Comparison of ENCODE assay signal across 10 mouse cellular contexts in the genomic region with DNA sequence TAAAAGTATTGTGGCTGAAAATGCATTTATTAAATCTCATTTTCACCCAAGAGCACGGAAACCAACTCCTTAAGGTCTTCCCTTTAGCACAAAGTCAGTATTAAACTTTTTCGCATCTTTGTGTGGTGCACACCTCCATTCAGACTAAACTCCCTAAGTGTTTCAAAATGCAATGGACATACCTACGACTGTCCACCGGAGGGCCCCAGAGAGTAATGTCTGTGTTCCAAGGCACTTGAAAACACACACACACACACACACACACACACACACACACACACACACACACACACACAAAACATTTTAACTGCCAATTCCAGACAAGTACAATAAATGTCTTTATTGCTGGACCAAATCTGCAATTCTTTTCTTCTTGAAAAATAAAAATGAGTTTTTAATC.
DNase-seq lines count a peak whose midpoint lies in the region; ATAC-seq and TF ChIP-seq lines count a peak whose summit lies in the region.
"Had no signal": no experiment of that assay in that cellular context is flagged by ENCODE, and none has a peak within 500 bp of the region (broad histone marks: within the 10 kb centered on the region; RNA-seq: fewer than 3 reads in every experiment).

No protein-coding gene starts in this region.

- no peaks in the 10 kb centered on the region for H3K9me3 ChIP-seq in limb, embryonic 10.5 days (replicated peaks)
- no peaks in the 10 kb centered on the region for H3K9me3 ChIP-seq in stomach, postnatal 0 days (ENCODE audit: control insufficient read depth, low read length)
- H3K9me3 ChIP-seq: heart, embryonic 15.5 days; stomach, embryonic 15.5 days had no signal

- intact Hi-C loops in heart, adult 2 months (cut with DNase I): loop anchor here (10.0 kb wide), 2 partner anchors 782 to 852 kb away; no protein-coding TSS in a partner anchor

- TF ChIP-seq POLR2A in heart, adult 2 months (IDR thresholded peaks at IDR 0.05; ENCODE audit: insufficient read depth, low read depth, low read length): no peak

- H3K27me3 ChIP-seq in heart, adult 2 months (ENCODE audit: control insufficient read depth, insufficient read depth, low read length): no peaks in the 10 kb centered on the region
- peaks cover 29% of the 10 kb centered on the region; the same call in 1 of the 2 replicates for H3K27me3 ChIP-seq in limb, embryonic 10.5 days (ENCODE audit: low read depth, poor library complexity, severe bottlenecking)
- H3K27me3 ChIP-seq in stomach, postnatal 0 days (ENCODE audit: control insufficient read depth, insufficient read depth, low read length): no peaks in the 10 kb centered on the region

- no peak for DNase-seq in heart, adult 2 months
- DNase-seq in heart, adult 8-10 months (ENCODE audit: low spot score): no peak
- peak; percentile 19 for DNase-seq in right cerebral cortex, adult 18-20 months
- DNase-seq in right cerebral cortex, postnatal 36 days (ENCODE audit: low spot score in 2 of 2): no peak
- DNase-seq in c-Kit-positive CD71-negative TER-119-negative erythroid progenitor cells, embryonic 14.5 days (ENCODE audit: low read depth): peak; percentile 19
- DNase-seq in limb, embryonic 10.5 days (ENCODE audit: low spot score): peak; percentile 51
- DNase-seq in stomach, postnatal 0 days (ENCODE audit: low spot score): peak; percentile 64
- DNase-seq in spleen, postnatal 4 days (ENCODE audit: low spot score in 2 of 2): no peak

- no peaks in the 10 kb centered on the region for H3K36me3 ChIP-seq in heart, adult 2 months (ENCODE audit: control insufficient read depth, insufficient read depth, low read length)
- H3K36me3 ChIP-seq in limb, embryonic 10.5 days: no peaks in the 10 kb centered on the region
- no peaks in the 10 kb centered on the region for H3K36me3 ChIP-seq in stomach, postnatal 0 days (ENCODE audit: control insufficient read depth, insufficient read depth, low read length)
- H3K36me3 ChIP-seq: heart, embryonic 15.5 days; stomach, embryonic 15.5 days had no signal

- H3K4me1 ChIP-seq in heart, adult 2 months (ENCODE audit: control insufficient read depth, insufficient read depth, low read length): no peaks in the 10 kb centered on the region
- no peaks in the 10 kb centered on the region for H3K4me1 ChIP-seq in limb, embryonic 10.5 days
- no peaks in the 10 kb centered on the region for H3K4me1 ChIP-seq in stomach, postnatal 0 days (replicated peaks; ENCODE audit: control insufficient read depth, insufficient read depth)
- H3K4me1 ChIP-seq: heart, embryonic 15.5 days; stomach, embryonic 15.5 days had no signal

- no peaks in the 10 kb centered on the region for H3K79me2 ChIP-seq in heart, adult 2 months (replicated peaks; ENCODE audit: control insufficient read depth, insufficient read depth, low read length)

- no peak for ATAC-seq in stomach, postnatal 0 days (ENCODE audit: low FRiP score, low TSS enrichment)

- no peak for TF ChIP-seq EP300 in heart, adult 2 months (IDR thresholded peaks at IDR 0.05; ENCODE audit: insufficient read depth, low read depth, low read length)
- TF ChIP-seq EP300 in stomach, postnatal 0 days (optimal IDR thresholded peaks at IDR 0.05): no peak

- peak; percentile 60 for TF ChIP-seq CTCF in heart, adult 2 months (IDR thresholded peaks at IDR 0.05)
- peak; percentile 68 for TF ChIP-seq CTCF in stomach, postnatal 0 days (IDR thresholded peaks at IDR 0.05; ENCODE audit: low read depth)

- H3K9ac ChIP-seq in heart, adult 2 months (ENCODE audit: low read depth, low read length): no peak overlapping the region
- H3K9ac ChIP-seq in stomach, postnatal 0 days (ENCODE audit: low read length): no peak overlapping the region
- H3K9ac ChIP-seq: heart, embryonic 15.5 days; stomach, embryonic 15.5 days had no signal

- H3K4me2 ChIP-seq in stomach, postnatal 0 days (replicated peaks; ENCODE audit: low read depth): no peak overlapping the region
- H3K4me2 ChIP-seq: heart, embryonic 15.5 days; stomach, embryonic 15.5 days had no signal

- WGBS in heart, adult 2 months: 18% methylated on average over 4 of the region's 4 CpGs
- WGBS in limb, embryonic 10.5 days: 34% methylated on average over 4 of the region's 4 CpGs
- 33% methylated on average over 4 of the region's 4 CpGs for WGBS in stomach, postnatal 0 days

- H3K27ac ChIP-seq in heart, adult 2 months: no peak overlapping the region
- no peak overlapping the region for H3K27ac ChIP-seq in limb, embryonic 10.5 days
- H3K27ac ChIP-seq in stomach, postnatal 0 days (replicated peaks): no peak overlapping the region
- H3K27ac ChIP-seq: heart, embryonic 15.5 days; stomach, embryonic 15.5 days had no signal

- no peak overlapping the region for H3K4me3 ChIP-seq in heart, adult 2 months
- no peak overlapping the region for H3K4me3 ChIP-seq in limb, embryonic 10.5 days
- H3K4me3 ChIP-seq in stomach, postnatal 0 days (ENCODE audit: low read depth, low read length): no peak overlapping the region
- H3K4me3 ChIP-seq: heart, embryonic 15.5 days; stomach, embryonic 15.5 days had no signal

Comparison
In these comparisons a context has a peak if more than half of its experiments do, and no peak if none do; other contexts are left out.
1. DNase-seq: peak in right cerebral cortex, adult 18-20 months (single experiment), c-Kit-positive CD71-negative TER-119-negative erythroid progenitor cells, embryonic 14.5 days (single experiment), limb, embryonic 10.5 days (single experiment) and stomach, postnatal 0 days (single experiment); none in heart, adult 2 months (0 of 2), heart, adult 8-10 months (single experiment), right cerebral cortex, postnatal 36 days (0 of 2) and spleen, postnatal 4 days (0 of 2).